Mouse (Mus musculus) B cell, adult (primary cell): ENCODE data around the gene Car2. TPM values are rescaled to one million over a fixed set of nuclear protein-coding genes. Genes with fewer than 3 reads are reported as not detected.

Experiments used
- total RNA-seq: library from RNA; stranded (reverse); gene quantifications from 4 replicates; pipeline ENCODE4 v1.2.4, GENCODE M21; 2023; ENCODE audit not compliant: inconsistent age

Gene Car2
- 6.7 to 12.9 TPM (median 10.6 TPM) in 4 replicates for total RNA-seq

DNA sequence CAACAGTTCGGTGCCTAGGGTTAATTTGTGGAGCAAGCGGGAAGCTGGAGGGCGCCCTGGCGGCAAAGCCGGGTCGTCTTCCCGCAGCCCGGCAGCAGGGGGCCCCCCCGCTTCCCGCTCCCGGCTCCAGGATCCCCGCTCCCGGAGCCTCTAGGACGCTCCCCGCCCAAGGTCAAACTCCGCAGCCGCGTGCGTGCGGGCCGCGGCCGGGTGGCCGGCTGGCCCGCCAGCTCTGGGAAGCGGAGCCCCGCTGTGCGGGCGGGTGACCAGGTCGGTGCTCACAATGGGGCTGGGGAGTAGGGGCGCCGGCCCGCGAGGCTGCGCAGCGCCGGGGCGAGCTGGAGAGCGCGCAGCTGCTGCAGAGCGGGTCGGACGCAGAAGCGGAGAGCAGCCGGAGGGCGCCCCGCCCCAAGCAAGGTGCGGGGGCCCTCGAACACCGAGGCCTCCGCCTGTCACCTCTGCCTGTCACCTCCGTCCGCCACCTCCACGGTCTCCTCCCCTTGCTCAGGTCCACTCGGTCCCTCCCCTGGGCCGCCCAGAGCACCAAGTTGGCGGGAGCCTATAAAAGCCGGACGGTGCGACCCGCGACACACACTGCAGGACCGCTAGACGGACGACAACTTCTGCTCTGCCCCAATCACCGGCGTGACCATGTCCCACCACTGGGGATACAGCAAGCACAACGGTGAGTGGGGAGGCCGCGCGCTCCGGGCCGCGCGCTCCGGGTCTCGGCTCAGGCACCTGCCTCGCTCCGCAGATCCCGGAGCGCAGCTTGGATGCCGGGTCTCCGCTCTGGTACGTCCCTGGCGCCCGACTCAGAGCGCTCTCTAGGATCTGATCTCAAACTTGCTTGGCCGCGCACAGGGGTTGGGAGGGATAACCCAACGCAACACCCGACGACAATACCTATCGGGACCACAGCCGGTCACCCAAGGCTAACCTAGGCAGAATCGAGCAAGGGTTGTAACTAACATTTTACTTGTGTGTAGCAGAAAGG lies at the start of gene Car2:
Gene Car2 (plus strand): TSS at position 172 of the 997 bp plus-strand sequence.

DNA sequence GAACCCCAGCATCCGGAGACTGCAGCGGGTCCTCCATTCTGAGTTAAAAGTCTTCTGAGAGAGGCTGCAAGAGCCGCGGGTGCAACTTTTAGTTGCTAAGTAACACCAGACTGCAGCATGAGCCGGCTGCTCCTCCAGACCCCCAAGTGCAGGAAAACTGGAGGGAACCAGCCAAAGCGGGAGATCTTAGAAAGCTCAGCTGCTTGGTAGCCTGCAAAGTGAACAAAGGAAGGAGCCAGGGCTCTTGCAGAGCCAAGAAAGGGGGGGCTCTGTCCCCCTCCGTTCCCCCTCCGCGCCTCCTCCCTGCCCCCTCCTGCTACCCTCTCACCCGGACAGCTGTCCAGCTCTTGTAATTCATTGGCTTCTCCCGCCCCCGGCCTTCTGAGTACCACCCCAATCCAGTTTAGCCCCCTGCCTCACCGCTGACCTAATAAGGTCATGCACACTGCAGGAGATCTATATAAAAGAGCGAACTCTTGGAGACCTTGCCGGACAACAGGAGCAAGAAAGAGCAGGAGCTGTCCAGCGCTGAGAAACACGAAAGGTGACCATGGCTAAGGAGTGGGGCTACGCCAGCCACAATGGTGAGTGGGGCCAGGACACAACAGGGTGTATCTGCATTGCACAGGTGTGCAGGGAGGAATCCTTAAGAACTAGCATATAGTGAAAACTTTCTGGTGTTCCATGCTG lies 22.9 kb upstream of the Car2 start, which contains the start of gene Car3:
Gene Car3 (plus strand): TSS at position 491 of the 690 bp plus-strand sequence.

Other genes with a start within 250 kb of the Car2 start
- 1.3 to 3.1 TPM (median 2.1 TPM) in 4 replicates for gene Car13, start 244.5 kb upstream of the Car2 start, total RNA-seq
- gene Car1, start 77.9 kb upstream of the Car2 start, total RNA-seq, result 0.60 to 1.7 TPM (median 0.74 TPM) in 3 of 4 replicates, not detected in the other
- not detected in 4 replicates for gene Car3, start 22.8 kb upstream of the Car2 start, total RNA-seq